Mouse (Mus musculus) cerebellum, adult 11-12 months (tissue): ENCODE measurements around the gene Bsnd.

ENCODE experiments used
- DNase-seq: peaks from one replicate; pipeline ENCODE4 v3.0.0; 2022

Gene Bsnd

DNA sequence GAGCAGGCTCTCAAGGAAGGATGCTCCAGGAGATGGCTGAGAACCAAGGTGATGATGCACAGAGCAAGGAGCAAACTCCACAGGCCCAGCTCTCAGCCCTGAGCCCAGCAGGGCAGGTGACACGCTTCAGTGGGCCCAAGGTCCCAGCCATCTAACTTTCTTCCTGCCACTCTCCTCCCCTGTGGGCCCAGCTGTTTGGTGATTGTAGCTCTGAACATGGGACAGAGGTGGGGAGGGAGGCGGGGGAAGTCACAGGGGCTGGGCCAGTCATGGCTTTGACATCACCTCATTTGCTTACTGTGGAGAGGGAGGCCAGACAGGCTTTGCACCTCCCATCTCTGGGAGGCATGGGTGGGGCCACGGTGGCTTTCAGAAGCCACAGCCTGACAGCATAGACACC, at the start of gene Bsnd:
TSS of gene Bsnd (minus strand) at position 168 of the 400 bp plus-strand sequence.
- DNase-seq, result no peak

- no peak for DNase-seq
Observed at GRCm38 (mm10) chr4:106541491-106541890, 49.4 kb upstream of the Bsnd start.

- DNase-seq, result no peak
Observed at GRCm38 (mm10) chr4:106539756-106540155, 47.7 kb upstream of the Bsnd start.

DNA sequence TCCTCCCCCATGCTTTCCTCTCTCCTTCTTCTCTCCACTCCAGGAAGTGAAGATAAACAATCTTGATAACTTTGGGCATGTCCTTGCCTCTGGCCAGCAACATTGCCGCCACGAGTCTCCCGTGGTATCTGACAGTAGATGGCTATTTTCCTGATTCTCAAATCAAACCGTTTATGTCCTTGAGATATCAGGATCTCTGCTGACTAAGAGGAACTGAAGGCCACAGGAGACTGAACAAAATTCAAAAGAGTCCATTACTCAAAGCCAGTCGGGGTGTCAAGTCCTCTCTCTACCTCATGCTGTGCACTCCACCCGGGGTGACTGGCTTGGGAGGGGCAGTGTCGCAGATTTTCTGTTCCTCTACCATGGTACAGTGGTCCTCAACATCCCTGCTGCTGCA, 42.2 kb upstream of the Bsnd start:
- no peak for DNase-seq

DNA sequence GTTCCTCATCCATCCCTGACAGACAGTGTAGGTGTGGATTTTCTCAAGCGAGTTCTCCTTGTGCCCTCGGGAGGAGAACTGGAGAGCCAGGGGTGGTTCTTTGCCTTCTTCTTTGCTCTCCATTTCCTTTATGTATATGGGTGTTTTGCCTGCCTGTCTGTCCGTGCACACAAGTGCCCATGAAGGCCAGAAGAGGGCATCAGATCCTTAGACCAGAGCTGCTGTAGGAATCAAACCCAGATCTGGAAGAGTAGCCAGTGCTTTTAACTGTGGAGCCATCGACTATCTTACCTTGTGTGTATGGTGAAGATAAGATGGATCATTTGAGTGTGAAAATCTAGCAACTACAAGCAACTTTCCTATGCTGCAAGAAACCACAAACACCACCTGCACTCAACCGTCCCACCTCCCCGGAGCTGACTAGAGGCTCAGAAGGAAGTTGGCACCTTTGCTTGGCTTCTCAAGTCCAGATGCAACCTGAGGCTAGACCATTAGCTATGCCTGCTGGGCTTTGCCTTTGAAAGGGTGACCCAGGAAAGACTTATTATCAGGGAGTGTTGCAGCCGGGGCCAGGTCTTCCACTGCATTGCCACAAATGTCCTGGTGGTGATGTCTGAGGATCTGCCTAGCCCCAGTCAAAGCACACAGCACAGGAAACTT, 41.5 kb upstream of the Bsnd start:
- DNase-seq, result no peak

GRCm38 (mm10) chr4:106530113-106530482, 38.0 kb upstream of the Bsnd start:
- DNase-seq, result no peak

DNA sequence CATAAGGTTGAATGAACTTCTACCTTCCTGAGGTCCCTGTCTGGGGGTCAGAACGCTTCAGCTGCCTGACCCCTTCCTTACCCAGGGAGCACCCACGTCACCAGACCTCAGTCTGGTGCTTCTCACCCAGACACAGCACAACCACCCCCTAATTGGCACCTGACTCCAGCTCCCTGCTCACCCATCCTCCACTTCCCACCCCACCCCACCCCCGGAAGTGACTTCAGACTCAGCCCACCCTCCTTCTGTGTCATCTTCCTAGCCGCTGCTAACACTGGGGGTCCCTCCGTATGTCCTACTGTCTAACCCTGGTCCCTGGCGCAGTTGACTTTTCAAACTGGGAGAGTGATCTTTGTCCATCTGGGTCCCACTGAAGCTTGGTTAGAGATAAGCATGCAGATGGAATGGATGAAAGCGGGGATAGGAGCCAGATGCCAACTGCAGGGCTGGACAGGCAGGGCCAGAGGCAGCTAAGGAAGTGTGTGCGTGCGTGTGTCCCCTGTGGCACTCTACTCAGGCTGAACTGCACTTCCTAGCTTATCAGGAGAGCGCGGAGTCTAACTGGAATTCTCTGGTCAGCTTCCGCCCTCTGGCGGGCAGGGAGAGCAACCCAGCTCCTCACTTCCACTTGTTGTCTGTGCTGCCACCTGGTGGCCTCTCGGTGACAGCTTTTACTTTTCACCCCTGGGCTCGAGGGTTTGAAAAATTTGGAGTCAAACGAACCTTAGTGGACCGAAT, 37.5 kb upstream of the Bsnd start:
- DNase-seq, result peak; percentile 83

- DNase-seq, result no peak
Observed at GRCm38 (mm10) chr4:106527856-106528547, 35.9 kb upstream of the Bsnd start.

GRCm38 (mm10) chr4:106525001-106525400, 32.9 kb upstream of the Bsnd start:
- DNase-seq, result no peak

DNA sequence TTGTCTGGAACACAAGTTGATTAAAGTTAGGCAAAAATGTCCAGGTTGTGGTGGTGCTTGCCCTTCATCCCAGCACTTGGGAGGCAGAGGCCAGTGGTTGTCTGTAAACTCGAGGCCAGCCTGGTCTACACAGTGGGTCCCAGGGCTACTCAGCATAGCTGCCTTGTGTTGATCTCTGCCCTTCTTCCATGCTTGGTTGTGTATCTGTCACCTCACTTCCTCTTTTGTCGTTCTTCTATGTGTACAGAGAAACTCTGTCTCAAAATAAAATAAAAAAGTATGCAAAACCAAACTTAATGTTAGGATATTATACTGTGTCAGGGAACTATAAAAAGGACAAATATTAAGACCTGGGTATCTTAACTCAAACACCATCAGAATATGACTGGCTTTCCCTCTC, 32.0 kb upstream of the Bsnd start:
- DNase-seq, result no peak

- no peak for DNase-seq
Observed at GRCm38 (mm10) chr4:106522547-106522946, 30.5 kb upstream of the Bsnd start.

DNA sequence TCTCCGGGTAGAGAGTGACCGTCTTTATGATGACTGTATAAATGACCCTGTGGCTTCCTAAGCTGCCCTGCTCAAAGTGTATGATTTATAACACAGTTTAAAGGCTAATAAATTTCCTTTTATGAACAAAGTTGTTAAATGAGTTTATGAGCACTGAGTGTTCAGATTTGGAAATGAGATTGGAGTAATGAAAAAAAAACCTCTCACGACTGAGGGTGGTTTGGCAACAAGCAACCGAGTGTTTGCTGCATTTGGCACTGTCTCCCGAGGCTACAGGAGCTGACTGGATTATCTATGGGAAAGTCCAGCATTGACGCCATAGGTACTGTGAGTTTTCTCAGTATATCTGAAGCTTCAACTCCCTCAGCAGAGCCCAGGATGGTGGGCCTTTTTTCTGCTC, 22.5 kb upstream of the Bsnd start:
- DNase-seq, result no peak

GRCm38 (mm10) chr4:106509888-106510287, 17.8 kb upstream of the Bsnd start:
- no peak for DNase-seq

- no peak for DNase-seq
Observed at GRCm38 (mm10) chr4:106505453-106506058, 13.5 kb upstream of the Bsnd start.

GRCm38 (mm10) chr4:106503578-106503977, 11.5 kb upstream of the Bsnd start:
- no peak for DNase-seq

DNA sequence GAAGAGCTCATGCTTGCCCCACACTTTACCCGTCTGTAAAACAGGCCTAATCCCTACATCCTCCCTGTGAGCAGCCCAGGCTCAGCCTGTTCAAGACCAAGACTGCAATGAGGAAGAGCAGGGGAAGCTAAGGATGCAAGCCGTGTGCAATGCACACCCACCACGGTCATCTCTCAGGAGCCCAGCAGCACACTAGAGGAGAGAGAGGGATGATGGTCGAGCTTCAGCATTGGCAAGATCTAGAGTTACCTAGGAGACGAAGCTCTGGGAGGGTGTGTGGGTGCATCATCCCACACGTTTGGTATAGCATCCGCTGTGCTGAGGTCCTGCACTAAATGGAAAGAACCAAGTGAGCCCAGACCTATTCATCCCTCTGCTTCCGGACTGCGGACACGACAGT, 8.0 kb upstream of the Bsnd start:
- DNase-seq, result no peak

DNA sequence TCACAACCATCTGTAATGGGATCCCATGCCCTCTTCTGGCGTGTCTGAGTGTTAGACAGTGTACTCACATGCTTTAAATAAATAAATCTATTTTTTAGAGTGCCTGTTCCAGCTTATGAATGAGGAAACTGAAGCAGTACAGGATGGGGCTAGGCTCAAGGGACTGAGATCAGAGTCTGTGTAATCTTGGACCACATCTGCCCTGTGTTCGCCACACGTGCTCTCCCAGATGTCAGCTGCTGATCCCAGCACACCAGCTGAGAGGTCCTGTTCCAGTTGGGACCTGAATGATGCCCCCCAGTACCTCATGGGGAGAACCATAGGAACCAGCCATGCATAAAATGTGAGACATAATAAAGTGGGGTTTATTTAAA, 6.4 kb upstream of the Bsnd start:
- DNase-seq, result no peak

GRCm38 (mm10) chr4:106497776-106498470, 5.8 kb upstream of the Bsnd start:
- no peak for DNase-seq

DNA sequence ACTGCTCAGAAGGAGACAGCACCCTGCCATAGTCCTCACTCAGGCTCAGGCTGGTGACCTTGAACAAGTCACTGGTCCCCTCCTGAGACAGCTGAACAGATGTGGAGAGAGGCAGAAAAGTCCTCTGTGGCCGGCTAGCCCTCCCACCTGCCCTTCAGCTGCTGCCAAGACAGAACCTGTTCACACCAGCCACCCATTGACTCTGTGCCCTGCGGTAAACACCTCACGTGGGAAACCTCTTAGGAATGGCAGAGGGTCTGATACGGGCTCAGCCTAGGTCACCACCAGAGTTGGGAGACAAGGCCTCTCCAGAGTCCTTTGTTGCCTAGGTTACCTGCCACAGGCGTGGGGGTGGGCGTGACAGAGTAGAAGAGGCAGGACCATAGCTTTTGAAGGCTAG, 4.8 kb upstream of the Bsnd start:
- DNase-seq, result no peak

GRCm38 (mm10) chr4:106493639-106494038, 1.6 kb upstream of the Bsnd start:
- DNase-seq, result no peak

DNA sequence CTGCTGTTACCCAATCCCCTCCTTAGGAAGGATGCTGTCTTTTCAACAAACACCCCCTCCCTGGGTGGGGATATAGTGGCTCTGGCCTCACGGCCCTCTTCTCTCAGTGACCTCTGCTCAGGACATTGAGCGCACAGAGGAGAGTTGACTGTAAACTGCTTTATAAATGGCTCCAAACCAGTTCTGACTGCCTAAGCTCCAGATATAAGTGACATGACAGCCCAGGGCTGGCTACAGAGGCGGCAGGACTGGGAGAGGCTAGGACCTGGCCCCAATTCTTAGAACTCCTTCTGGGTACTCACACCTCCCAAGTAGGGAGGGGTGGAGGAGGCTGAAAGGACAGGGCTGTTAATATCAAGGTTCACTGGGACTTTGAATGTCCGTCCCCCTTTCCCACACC, 1.5 kb downstream of the Bsnd start:
- DNase-seq, result no peak

DNA sequence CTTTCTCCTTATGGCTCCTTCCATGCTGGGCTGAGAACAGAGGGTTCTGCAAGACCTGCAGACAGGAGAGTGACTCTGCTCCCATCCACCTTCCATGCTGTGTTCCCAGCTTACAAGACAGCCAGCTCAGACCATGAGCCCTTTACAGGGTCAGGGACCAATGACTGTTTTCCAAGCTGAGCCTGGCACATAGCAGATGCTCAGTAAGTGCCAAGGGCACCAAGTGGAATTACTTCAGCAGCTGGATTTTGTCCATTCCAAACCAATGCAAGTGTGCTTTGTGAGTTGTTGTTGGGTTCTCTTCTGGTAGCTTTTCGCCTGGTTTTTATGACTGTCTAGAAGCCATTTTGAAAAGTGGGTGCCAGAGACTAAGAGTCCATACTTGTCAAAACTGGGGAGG, 8.3 kb downstream of the Bsnd start:
- DNase-seq, result no peak

GRCm38 (mm10) chr4:106483215-106483727, 8.8 kb downstream of the Bsnd start:
- DNase-seq, result no peak
